Mouse (Mus musculus) thymus, adult 2 months (tissue): Measurements from ENCODE around the gene Mau2.

ENCODE experiments used
- CTCF ChIP-seq: fragments of 200-500 bp; IDR thresholded peaks from 2 replicates; pipeline ENCODE4 v1.5.1; 2012; ENCODE audit warnings: mild to moderate bottlenecking, control low read depth, low read length, moderate library complexity, borderline replicate concordance; ENCODE audit not compliant: control insufficient read depth, poor library complexity, insufficient read depth; ENCODE audit errors: extremely low read depth
- POLR2A ChIP-seq: fragments of 200-500 bp; IDR thresholded peaks from 2 replicates; pipeline ENCODE4 v1.6.1; 2012; ENCODE audit warnings: mild to moderate bottlenecking, low read length, control low read depth, moderate library complexity; ENCODE audit not compliant: control insufficient read depth, poor library complexity, insufficient read depth; ENCODE audit errors: extremely low read depth

GRCm38 (mm10) chr8:69970880-69971279 lies 71.7 kb downstream of the Mau2 start:
- TF ChIP-seq CTCF: no peak
- TF ChIP-seq POLR2A: no peak
